Mouse (Mus musculus) frontal cortex, postnatal 14 days (tissue): ENCODE results near the gene Tsc2.
A peak's percentile ranks its signal among the peaks of the same experiment; 100 is the strongest.

Experiments
- DNase-seq, 2 experiments: peaks; one replicate each; pipeline ENCODE4 v3.0.0; 2022; ENCODE audit warnings: low spot score in 2 of 2

Tsc2 gene

GRCm38 (mm10) chr17:24569837-24570236, 62.6 kb downstream of the Tsc2 start:
- DNase-seq: no peak

GRCm38 (mm10) chr17:24567034-24567779, 65.2 kb downstream of the Tsc2 start:
- DNase-seq: no peak

GRCm38 (mm10) chr17:24565792-24566191, 66.6 kb downstream of the Tsc2 start:
- DNase-seq: no peak

GRCm38 (mm10) chr17:24565092-24565491, 67.3 kb downstream of the Tsc2 start:
- DNase-seq: no peak

- DNase-seq: no peak
Observed at GRCm38 (mm10) chr17:24564422-24564821, 68.0 kb downstream of the Tsc2 start.

GRCm38 (mm10) chr17:24563638-24564037, 68.8 kb downstream of the Tsc2 start:
- DNase-seq: no peak

GRCm38 (mm10) chr17:24561592-24561991, 70.8 kb downstream of the Tsc2 start:
- DNase-seq: no peak

- DNase-seq: no peak
Observed at GRCm38 (mm10) chr17:24560301-24561028, 72.0 kb downstream of the Tsc2 start.

- no peak for DNase-seq
Observed at GRCm38 (mm10) chr17:24559146-24559545, 73.3 kb downstream of the Tsc2 start.

- DNase-seq: no peak
Observed at GRCm38 (mm10) chr17:24558600-24559099, 73.8 kb downstream of the Tsc2 start.

- no peak for DNase-seq
Observed at GRCm38 (mm10) chr17:24557091-24557490, 75.3 kb downstream of the Tsc2 start.

GRCm38 (mm10) chr17:24551050-24551444, 81.4 kb downstream of the Tsc2 start:
- no peak for DNase-seq

- peak; percentile 70 to 71 for DNase-seq
Observed at GRCm38 (mm10) chr17:24550416-24551049, 81.9 kb downstream of the Tsc2 start.

GRCm38 (mm10) chr17:24549618-24550415, 82.6 kb downstream of the Tsc2 start, which contains the start of gene Pkd1:
Gene Pkd1 (plus strand): TSS chr17:24549834.
- DNase-seq: peak; percentile 96 to 98

GRCm38 (mm10) chr17:24548921-24549617, 83.4 kb downstream of the Tsc2 start:
- no peak for DNase-seq

- DNase-seq: no peak
Observed at GRCm38 (mm10) chr17:24548435-24548834, 84.0 kb downstream of the Tsc2 start.

- DNase-seq: no peak
Observed at GRCm38 (mm10) chr17:24546234-24546633, 86.2 kb downstream of the Tsc2 start.
